Mouse (Mus musculus): Measurements from ENCODE around the gene Stx6. TPM values are rescaled to one million over a fixed set of nuclear protein-coding genes. Genes with fewer than 3 reads are reported as not detected.

Stx6 gene
- total RNA-seq, 2 experiments from 2014 or later: 122 to 129 TPM

DNA sequence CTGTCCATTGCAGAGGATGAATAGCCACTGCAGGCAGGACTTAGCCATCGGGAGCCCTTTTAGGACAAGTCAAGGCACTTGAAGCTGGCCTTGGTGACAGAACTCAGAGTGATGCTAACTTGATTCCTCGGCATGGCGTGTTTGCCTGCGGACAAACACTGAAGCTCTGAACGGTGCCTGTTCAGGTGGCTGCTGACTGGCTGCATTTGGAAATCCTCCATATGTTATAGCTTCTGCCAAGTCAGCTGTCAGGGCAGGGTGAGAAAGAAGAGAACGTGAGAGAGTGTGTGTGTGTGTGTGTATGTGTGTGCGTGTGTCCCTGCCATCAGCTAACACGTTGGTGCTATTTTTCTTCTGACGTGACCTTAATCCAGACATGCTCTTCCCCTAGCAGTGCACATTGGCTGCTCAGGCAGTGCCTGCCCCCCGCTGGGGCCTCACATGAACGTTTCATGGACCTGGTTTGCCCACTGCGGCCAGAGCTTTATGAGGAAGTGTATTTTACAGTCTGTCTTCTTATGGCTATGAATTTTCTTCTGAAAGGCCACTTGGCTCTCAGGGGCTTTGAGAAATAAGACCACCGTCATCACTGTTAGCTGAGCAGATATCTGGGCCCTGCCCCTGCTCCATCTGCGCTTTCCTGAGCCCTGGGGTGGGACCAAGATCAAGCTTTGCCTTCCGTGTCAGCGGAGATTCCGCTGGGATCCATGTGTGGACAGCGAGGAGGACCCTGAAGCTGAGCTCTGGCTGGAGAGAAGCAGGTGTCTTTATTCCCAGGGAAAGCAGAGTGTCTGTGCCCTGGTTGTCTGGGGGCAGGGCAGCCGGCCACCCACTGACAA lies 47.5 kb downstream of the Stx6 start:
- DNase-seq (ENCODE audit: low spot score in 2 of 2): no peak

DNA sequence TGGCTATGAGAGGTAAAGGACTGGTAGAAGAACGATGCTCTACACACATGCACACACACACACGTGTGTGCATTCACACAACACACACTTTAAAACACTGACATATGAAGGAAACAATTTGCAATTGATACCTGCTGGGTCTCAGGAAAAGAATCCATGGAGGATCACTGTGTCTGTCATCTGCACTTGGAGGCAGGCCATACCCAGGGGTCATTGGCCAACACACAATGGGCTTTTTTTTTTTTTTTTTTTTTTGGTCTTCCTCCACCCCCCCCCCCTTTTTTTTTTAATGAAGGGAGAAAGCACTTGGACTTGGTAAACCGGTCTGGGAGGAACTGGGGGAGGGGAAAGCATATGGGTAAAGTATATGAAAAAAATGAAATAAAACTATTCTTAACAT lies 49.3 kb downstream of the Stx6 start:
- no peak for DNase-seq (ENCODE audit: low spot score in 2 of 2)

DNA sequence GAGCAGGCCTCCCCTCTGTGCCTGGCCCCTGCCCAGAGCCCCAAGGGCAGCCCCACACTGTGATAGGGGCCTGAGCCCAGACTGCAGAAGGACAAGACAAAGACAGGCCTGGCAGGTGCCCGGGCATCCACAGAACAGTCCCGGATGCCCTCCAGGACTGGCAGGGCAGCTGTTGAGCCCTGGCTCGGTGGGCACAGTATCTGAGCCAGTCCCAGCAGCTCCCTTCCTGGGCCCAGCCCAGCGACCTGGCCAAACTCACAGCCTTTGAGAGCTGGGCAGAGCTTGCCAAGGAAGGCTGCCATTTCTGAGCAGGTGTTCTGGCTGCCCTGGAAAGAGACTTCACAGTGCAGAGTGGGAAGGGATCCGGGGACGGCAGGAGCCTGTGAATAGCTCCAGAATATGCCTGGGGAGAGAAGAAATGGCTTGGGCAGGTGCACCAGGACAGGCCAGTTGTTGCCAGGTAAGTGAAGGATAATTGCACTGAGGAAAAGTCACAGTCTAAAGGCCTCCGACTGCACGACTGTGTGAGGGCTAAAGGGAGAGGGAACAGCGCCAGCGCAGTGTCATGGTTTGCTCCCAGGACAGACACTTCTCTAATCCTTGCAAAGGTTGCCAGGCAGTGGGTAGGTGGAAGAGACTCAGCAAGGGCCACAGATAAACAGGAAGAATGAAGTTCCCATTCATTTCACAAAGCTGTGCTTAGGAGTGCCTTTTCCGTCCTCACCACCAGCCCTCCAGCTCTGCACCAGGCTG lies 51.7 kb downstream of the Stx6 start:
- no peak for DNase-seq (ENCODE audit: low spot score in 2 of 2)

DNA sequence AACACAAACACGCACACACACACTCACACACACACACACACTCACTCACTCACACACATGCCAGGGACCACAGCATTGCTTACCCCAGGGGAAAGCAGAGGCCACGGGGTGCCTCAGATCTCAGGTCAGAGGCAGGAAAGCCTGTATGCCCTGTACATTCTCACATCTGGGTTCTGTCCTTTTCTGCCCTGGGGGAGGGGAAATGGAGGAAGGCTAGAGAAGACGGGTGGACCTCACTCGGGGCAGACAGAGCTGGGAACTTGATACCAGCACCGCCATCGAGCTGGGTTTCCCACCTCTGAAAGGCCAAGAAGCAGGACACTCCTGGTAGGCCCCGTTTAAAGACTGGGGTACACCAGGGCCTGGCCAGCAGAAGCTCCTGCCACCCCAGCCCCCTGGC lies 52.5 kb downstream of the Stx6 start:
- no peak for DNase-seq (ENCODE audit: low spot score in 2 of 2)

DNA sequence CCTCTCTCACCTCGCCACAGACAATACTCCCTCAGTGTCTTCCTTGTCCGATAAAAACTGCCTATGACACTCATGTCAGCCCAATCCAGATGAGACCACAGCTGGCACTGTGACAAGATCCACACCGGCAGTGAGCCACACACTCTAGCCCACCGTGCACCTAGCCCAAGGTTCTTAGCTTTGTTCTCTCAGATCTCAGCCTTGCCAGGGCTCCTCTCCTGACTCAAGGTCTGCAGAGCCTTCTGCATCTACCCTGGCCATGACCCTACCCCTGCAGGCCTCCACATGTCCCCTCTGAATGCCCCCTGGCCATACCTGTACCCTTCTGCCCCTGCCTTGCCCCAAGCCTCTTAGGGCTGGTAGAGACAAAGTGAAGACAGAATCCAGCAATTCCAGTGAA lies 53.6 kb downstream of the Stx6 start:
- DNase-seq (ENCODE audit: low spot score in 2 of 2): no peak

DNA sequence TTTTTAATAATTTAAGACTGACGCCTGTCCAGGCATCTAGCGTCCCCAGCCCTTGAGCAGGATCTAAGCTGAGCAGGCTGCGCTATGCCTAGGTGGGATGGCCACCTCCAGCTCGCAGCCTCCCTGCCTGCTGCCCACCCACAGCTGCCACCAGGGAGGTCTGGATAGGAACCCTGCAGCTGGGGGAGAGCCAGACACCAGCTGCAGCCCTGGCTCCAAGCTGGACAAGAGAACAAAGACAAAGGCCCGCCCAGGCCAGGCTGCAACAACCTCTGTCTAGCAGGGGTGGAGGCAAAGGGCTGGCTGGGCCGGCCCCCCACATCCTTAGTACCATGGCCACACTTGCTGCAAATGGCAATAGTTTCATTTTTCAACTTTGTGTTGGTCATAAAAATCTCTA lies 54.0 kb downstream of the Stx6 start:
- no peak for DNase-seq (ENCODE audit: low spot score in 2 of 2)

DNA sequence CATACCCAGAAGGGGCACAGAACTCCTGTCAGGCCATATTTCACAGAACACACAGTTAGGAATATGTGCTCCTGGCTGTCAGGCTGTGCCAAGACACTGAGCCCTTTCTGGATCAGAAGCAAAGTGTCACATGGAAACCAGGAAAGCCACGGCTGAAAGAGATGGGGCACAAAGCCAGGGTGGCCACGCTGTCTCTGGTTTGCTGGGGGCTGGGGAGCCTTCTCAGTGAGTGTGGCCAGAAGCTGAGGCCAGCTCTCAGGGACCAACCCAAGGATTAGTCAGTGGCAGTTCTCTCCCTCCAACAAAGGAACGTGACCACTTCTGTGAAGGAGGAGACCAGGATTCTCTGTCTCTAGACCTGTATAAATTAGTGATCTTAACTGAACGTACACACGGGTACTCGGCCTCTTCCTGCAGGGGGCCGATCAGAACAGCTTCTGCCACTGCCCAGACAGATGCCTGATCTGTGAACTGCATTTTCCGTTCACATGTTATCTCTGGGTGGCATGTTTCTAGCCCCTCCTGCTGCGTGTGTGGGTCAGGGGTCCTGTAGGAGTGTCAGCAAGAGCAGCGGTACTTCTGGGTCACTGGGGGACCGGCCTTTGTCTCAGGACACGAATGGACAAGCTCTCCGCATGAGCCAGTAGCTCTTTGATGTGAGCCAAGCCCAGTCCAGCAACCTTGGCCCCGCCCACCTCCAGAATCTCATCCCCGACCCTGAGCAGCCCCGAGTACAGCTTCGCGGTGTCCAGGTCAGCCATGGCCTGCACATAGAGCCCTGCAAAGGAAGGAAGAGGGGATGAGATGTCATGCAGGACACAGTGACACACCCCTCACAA lies 54.6 kb downstream of the Stx6 start:
- no peak for DNase-seq (ENCODE audit: low spot score in 2 of 2)

DNA sequence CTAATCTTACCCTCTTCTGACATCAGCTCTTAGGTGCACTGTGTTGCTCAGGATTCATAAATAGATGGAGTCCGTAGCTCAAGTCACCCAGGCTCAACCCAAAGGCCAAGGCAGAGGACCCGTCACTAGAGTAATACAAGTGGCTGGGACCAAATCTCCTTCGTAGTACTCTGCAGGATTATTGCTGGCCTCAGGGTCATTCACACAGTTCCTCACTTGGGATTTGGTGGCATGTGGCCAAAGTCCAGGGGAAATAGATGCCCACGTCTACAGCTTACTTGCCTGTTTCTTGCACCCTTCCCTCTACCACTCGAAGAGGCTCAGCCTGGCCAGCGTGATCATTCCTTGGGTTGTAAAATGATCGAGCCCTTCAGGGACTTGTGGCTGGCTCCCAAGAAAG lies 55.4 kb downstream of the Stx6 start:
- no peak for DNase-seq (ENCODE audit: low spot score in 2 of 2)

DNA sequence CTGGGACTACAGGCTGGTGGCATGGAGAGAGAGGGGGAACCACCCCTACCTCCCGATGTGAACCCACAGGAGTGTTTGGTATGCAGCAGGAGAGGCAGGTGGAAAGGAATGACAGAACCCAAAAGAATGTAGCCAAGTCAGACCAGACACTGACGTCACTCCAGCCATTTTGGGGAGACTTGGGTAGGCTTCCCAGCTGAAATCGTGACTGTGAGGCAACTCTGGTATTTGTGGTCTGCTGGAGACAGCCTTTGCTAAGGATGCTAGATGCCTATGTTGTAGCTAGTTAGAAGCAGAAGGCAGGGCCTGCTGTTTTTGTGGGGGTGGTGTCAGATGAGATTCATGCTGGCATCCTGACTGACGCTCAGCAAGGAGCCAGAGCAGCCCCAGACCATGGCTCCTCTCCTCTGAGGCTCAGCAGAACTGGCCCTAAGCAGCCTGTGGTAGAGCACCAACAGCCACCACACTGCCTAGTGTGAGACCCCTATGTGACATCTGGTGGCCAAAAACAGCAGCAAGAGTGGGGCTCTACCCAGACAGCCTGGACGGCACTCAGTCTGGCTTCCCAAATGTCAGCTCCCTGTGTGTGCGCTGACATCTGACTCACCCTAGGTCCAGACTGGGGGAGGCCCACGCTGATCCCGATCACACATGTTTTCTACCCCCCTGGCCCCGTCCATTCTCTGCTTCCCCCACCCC lies 56.7 kb downstream of the Stx6 start:
- DNase-seq (ENCODE audit: low spot score in 2 of 2): peak; percentile 74 to 90

DNA sequence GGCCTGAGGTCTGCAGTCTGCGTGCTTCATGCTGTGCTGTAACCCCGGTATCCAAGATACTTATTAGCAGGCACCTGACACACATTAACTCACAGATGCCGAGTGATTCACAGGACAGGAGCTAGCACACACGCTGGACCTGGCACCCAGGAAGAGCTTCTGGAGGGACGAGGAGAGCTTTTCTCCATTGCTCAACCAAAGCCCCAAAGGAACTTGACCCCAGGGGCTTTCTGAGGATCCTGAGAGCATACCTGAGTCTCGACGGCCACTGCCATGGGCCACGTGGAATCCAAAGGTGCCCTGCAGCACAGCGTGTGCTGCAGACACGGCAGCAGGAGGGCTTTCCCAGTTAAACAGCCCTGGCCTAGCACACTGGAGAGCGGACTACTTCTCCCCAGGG lies 57.8 kb downstream of the Stx6 start:
- no peak for DNase-seq (ENCODE audit: low spot score in 2 of 2)

DNA sequence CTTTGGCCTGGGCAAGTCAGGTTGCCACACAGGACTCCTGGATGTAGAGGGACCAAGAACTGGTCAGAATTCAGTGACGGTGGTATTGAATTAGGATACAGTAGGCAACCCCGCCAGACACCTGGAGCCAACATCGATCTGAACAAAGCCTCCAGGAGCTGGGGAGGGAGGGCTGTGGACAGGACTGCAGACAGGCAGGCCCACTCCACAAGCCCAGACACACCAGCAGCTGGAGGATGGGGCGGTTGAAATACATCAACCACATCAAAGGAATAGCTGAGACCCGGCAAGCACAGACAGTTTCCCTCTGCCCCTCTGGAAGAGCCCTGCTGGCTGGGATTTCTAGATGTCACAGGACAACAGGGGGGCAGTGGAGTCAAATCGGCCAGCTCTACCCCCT lies 58.3 kb downstream of the Stx6 start:
- no peak for DNase-seq (ENCODE audit: low spot score in 2 of 2)

DNA sequence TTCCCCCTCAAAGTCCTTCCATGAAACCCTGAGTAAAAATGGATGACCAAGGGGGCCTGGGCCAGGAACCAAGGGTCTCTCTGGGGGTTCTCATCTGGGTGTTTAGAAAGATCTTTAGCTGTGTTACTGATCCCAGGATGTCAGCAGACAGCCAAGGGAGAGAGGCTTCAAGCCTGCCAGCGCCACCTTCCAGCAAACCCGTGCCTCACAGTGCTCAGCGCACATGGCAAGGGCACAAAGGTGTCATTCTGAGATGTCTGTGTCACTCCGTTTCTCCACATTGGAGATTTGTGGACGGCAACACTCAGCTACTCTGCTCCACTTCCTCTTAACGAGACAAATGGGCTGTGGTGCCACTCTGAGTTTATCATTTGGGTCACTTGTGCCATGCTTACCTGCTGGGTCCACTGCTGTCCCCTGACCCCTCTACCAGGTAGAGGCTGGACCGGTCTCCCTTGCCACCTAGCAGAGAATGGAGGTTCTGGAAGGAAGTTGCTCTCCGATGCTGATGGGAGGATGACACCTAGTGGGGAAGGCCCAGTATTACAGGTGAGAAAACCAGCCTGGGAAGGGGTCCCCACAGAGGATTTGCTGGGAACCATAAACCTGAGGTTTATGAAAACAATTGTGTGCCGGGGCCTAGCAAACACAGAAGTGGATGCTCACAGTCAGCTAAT lies 59.5 kb downstream of the Stx6 start:
- peak in 1 of 2 experiments; percentile 76 for DNase-seq (ENCODE audit: low spot score in 2 of 2)

DNA sequence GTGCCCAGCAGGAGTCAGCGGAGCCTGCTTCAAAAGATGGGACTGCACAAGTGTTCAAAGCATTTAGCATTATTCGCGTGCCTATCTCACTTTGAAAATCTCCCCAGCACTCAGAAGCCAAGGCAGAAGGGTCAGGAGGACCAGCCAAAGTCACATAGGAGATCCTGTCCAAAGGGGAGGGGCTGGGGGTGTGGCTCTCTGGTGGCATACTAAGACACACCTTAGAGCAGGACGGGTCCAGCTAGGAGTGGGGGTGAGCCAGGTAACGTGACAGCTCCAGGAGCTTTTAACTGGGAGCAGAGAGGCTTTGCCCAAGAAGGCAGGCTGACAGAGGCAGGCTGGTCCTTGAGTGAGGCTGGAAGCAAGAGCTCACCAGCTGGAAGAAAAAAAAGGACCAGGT lies 60.4 kb downstream of the Stx6 start:
- DNase-seq (ENCODE audit: low spot score in 2 of 2): no peak

DNA sequence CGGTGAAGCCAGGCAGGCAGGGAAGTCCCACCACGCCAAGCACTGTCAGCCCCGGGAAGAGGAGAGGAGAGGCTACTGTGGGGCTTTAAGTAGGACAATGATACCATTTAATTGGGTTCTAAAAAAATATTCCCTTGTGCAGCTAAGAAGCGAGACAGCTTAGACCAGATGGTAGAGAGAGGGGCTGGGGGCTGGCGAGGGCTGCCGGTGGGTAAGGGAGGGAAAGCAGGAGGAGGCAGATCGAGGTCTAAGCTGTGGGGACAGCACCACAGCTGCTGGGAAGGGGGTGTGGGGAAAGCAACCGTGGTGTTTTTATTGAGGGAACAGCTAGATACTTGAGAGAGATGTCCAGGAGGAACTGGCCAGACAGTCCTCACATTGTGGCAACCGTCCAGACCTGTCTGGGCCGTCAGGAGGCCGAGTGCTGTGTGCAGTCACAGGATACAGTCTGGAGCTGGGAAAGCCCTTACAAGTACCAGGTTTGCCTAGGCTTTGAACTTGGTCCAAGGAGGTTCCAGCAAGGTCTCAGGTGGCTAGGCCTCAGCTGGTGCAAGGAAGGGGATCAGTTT lies 63.7 kb downstream of the Stx6 start:
- DNase-seq (ENCODE audit: low spot score in 2 of 2): no peak

DNA sequence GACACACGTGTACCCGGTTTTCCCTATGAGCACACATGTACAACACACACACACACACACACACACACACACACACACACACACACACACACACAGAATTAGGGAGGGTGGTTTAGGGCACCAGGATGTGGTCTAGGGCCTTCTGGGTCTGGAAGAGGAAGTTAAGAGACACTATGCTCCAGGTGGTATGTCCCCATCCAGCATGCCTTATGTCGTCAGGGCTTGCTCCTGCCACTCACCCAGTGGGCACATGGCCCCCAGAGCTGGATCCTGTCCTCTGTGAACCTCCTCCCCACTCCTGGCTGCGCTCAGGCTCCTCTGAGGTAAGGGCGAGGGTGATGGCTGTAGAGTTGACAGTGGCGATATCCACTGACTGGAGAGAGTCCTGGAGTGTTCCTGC lies 64.5 kb downstream of the Stx6 start:
- no peak for DNase-seq (ENCODE audit: low spot score in 2 of 2)

DNA sequence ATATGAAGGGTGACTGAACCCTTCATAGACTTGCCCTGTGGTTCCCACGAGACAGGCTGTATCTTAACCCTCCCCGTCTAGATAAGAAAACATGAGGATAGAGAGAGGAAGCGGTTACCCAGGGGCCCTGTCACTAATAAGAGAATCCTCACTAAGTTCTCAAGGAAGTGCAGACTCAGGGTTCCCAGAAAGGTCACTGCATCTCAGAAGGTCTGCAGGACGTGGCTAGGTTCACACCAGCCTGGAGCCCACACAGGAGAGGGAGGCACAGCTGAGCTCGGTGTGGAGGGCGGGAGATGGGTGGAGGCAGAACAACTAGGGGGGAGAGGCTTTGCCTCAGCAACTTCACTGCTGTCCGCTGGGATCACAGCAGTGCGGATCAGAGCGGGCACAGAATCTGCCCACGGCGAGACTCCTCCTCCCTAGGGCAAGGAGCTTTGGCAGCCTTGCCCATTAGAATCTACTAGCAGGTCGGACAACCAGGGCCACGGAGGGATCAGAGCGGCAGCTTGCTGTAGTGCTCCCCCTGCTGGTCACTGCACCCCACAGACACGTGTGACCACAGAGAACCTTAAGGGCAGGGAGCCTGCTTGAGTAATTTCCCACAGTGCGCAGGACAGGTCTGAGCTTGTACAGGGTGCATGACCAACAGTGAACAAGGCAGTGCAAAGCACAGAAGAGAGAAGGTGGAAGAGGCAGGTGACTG lies 65.5 kb downstream of the Stx6 start:
- peak in 1 of 2 experiments; percentile 79 for DNase-seq (ENCODE audit: low spot score in 2 of 2)

DNA sequence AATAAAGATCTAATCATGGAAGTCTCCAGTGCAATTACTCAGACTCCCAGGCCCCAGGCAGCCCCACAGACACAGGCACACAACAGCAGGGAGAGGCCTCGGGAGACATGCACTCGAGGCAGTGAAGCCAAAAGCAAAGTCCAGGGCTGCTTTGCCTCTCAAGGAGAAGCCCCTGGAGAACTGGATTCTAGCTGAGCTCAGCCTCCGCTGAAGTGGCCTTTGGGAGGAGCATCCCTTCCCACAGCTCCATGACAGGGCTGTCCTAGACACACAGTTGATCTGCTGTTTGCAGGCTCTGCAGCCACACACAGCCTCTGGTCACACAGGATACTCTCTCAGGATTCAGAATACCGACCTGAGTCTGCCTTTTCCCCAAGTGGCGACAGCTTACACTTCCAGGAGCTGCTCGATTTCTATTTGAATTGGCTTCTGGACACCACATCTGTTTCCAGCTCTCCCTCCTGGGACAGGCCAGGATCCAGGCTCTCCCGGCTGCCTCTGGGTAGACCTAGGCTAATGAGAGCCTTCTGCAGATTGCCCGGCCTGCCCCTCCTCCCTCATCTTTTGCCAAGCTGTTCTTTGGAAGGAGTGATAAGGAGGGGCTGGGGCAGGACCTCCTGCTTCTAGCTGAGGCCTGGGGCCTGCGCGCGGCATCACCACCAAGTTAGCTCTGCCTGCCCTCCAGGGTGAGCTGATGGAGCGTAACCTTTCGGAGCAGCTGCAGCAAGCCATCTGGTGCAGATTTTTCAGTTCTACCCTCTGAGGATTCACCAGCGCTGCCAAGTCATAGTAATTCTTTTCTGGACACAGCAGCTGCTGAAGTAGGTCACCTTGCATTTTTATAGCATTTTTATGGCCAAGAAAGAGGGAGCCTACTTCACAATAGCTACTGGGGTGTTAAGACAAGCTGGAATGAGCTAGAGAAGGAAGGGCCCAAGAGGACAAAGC lies 71.2 kb downstream of the Stx6 start:
- no peak for DNase-seq (ENCODE audit: low spot score in 2 of 2)

DNA sequence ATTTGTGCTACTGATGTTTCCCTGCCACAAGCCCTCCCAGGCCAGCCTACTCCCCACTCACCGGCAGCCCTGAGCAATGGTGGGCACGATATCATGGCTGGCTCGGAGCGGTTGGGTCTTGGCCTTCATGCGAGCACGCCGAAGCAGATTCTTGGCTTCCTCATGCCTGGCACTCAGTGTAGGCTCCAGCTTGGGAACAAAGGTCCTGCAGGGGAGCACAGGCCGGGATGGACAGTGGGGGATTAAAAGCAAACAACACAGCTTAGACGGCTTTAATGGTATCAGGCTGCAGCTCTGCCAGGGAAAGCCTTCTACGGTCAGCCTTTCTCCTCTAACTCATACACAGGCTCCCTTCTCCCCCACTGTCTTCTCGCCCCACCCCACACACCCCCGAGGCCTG lies 73.9 kb downstream of the Stx6 start:
- DNase-seq (ENCODE audit: low spot score in 2 of 2): no peak
